Mouse (Mus musculus): ENCODE data around the gene Rbbp5.

- TF ChIP-seq CTCF (IDR thresholded peaks at IDR 0.05; ENCODE audit: control insufficient read depth, insufficient read depth, insufficient replicate concordance, low read depth, low read length) (no peak), POLR2A (IDR thresholded peaks at IDR 0.05; ENCODE audit: control insufficient read depth, low read depth, low read length) (no peak)
These were observed 43.1 kb upstream of the Rbbp5 start for GRCm38 (mm10) chr1:132434032-132434431.
